Mouse (Mus musculus) small intestine, adult 2 months (tissue): ENCODE data around the gene Xcl1.

Experiments used
- CTCF ChIP-seq: fragments of 200-500 bp; IDR thresholded peaks from 2 replicates; pipeline ENCODE4 v1.5.1; 2012; ENCODE audit warnings: low read depth, mild to moderate bottlenecking, control low read depth, inconsistent platforms, low read length, moderate library complexity, mixed read lengths; ENCODE audit not compliant: insufficient replicate concordance, insufficient read length; ENCODE audit errors: extremely low read depth
- POLR2A ChIP-seq: fragments of 200-500 bp; IDR thresholded peaks from 2 replicates; pipeline ENCODE4 v1.6.1; 2012; ENCODE audit warnings: low read depth, mild to moderate bottlenecking, control low read depth, inconsistent platforms, low read length, moderate library complexity

- TF ChIP-seq CTCF (no peak), POLR2A (no peak)
Observed at GRCm38 (mm10) chr1:164887775-164888174, 47.6 kb downstream of the Xcl1 start.
